Mouse (Mus musculus): ENCODE measurements around the gene Chgb.

Chgb gene

DNA sequence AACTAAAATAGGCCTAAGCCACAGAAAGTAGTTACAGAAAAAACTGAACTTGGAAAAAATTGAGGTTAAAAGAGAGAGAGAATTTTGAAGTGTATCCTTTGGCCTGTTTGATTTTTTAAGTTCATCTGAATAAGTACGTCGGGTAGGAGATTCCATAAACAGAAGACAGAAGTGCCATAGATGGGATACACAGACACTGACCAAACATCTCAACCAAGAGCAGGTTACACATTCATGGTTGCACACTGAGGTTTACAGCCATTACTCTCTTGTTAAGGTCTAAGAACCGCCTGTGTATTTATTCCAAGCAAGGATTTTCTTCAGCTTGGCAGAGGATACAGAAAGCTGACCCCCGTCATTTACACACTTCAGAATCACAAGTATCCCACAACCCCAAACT, at the start of gene Chgb:
Gene Chgb, plus strand, starts transcription at position 301 of the 400 bp plus-strand sequence.
- no peak for DNase-seq (ENCODE audit: low spot score)

DNA sequence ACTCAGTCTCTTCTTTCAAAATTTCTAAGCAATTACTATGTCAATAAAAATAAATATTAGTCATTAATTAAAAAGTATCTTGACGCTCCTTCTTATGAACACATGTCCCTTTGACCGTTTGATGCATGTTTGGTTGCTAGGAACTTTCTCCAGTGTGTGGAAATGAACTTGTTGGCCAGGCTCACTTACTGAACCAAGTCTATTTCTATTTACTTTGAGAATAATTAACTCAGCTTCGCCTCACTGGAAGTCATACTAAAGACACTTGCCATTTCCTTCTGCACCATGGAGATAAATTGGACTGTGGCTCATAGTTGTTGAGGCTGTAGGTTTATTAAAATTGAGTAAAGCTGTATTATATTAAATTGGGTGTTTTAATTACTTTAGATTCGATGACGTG, 48.1 kb upstream of the Chgb start:
- no peak for DNase-seq (ENCODE audit: low spot score)

DNA sequence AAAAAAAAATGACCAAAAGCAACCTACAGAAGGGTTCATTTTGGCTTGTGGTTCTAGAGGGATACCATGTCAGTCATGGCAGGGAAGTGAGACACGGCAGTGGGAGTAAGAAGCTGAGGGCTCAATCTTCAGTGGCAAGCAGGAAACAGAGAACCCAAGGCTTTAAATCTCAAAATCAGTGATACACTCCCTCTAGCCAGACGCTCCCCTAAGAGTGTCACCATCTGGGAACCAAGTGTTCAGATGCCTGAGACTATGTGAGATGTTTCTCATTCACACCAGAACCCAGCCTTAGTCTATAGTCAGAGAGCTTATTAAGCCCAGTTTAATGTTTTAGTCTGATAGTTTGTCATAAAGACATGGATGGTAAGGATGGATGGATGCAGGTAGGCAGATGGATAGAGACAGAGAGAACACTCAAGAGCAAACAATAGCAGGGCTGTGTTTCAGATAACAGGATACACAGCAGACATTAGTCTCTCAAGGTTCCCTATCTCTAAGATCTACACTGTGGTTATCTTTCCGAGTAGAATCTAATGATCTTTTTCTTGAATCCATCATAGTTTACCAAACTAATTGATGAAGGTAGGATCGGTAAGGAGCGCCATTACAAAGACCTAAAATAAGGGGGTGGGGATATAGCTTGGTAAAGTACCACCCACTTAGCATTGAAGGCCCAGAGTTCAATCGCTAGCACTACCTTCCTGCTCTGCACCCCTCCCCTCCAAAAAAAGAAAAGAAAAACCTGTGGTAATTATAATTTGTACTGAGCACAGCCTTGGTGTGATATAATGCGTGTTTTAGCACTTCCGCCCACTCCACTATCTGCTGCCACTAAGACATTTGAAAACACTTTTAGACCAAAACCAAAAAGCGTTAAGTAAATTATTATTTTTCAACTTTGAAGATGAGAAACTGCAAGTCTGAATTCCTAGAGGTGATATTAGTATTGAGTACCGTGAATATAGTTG, 47.2 kb upstream of the Chgb start:
- DNase-seq (ENCODE audit: low spot score), result no peak

DNA sequence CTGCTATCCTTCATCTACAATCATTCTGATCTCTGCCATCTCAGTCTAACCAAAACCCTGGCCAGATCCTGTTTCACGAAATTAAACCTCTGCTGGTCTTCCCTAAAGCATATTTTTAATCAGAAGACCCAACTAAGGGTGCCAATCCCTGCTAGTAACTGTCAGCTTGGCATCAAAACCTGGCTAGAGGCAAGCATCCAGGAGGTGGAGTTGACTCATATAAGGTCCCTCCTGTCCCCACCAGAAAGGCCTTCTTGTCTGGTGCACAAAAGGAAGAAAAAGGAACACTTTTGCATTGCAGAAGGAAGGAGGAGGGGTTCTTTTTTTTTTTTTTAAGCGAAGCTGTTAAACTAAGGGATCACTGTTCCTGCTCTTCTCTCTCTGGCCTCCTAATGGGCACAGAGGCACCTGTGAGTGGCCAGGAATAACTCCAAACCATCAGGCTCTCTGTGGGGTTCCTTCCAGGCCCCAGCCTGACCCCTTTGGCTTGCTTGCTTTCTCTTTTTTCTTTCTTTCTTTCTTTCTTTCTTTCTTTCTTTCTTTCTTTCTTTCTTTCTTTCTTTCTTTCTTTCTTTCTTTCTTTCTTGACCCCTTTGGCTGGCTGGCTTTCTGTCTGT, 42.2 kb upstream of the Chgb start:
- no peak for DNase-seq (ENCODE audit: low spot score)

DNA sequence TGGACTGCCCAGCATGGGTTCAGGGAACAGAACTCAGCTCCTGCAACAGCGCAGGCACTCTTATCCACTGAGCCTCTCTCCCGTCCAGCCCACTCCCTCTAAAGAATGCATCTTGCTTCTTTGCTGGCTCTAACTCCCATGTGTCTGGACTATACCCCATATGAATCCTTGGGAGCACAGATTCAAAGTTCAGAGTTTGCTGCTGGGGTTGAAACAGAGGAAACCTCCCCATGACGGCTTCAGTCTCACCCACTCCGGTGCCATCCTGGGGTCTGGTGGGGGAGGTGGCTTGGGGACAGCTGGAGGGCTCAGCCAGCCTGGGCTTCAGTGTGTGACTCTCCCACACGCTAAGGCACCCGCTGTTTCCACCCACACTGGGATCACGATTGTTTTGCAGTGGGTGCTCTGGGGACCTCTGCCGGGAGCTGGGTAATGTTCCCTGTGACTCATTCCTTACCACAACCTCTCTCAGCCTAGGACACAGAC, 39.2 kb upstream of the Chgb start:
- no peak for DNase-seq (ENCODE audit: low spot score)

DNA sequence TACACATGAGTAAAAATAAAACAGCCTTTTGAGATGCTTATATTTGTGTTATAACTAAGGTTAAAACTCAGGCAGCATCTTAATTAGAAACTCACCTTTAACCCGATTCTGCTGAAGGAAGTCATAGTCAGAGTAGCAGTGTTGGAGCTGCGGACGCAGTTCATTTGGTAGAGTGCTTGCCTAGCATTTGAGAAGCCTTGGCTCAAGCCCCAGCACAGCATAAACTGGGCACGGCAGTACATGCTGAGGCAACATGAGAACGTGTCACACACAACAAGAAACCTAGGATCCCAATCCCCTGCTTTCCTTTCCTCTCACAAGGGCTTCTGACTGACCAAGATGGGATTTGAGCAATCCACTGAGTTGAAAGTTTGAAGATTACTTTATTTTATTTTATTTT, 36.2 kb upstream of the Chgb start:
- no peak for DNase-seq (ENCODE audit: low spot score)

DNA sequence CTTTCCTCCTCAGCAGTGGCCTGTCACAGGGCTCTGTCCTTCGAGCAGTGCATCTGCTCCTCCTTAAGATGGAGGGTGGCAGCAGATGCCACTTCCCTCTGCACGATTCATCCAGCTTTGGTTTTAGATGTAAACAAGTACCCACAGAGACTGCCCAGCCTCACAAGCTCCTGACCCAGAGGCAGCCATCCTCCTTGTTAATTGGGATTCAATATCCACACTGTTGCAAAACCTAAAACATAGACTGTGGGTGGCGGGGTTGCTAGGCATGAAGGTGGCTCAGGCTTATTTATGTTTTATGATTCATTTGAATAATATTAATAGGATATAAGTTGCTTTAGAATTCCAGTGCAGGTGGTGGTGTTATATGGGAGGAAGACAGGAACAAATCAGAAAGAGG, 35.0 kb upstream of the Chgb start:
- no peak for DNase-seq (ENCODE audit: low spot score)

DNA sequence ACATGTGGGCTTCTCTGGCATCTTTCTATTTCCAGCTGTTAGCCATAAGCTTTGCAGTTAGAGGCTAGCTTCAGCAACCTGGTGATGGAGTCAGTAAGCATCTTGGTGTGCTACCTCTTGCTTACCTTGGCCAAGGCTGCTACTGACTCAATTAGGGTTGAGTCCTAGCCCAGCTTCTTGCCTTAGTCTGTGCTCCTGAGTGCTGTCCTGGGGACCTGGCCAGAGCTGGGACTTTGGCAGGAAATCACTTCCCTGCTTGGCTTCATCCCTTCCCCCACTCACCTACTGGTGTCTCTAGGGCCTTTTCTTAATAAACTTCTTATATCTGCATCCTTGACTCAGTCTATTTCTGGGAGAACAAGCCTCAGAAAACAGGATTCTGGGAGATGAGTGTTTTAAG, 30.4 kb upstream of the Chgb start:
- DNase-seq (ENCODE audit: low spot score), result no peak

DNA sequence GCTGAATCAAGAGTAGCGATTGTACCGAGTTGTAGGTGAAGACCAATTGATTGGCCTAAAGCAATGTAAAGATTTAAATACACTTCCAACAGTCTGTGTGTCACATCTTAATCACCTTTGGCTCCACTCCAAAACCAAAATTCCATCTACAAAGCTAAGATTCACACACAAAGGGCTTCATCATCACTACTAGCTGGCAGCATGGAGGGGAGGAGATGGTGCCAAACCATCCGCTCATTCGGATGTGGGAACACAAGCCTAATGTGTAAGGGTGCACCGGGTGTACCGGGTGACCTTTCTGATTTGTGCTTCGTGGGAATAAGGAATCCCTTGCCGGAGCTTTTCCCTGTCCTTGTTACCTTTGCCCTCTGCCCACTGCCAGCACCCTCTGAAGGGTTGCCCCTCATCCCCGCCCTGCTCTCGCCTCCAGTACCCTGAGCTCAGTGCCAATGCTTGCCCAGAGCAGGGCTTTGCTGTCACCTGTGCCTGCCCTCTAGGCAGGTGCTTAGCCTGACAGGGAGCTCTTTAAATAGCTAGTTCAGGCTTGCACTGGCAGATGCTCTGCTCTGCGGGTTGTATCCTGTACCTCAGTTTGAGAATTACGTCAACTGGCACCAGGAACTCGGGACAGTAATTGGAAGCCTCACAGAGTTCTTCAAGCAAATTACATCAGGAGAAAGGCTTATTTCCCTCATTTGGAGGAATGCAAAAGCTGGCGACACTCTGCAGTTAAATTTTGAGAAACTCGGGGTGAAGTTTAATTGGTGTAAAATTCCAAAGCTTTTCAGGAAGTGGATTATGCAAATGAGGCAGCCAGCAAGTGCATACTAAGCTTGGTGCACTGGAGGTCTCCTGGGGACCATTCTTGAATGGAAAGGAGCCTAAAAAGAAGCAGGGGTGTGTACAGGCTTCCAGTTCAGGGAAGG, 29.7 kb upstream of the Chgb start:
- no peak for DNase-seq (ENCODE audit: low spot score)

DNA sequence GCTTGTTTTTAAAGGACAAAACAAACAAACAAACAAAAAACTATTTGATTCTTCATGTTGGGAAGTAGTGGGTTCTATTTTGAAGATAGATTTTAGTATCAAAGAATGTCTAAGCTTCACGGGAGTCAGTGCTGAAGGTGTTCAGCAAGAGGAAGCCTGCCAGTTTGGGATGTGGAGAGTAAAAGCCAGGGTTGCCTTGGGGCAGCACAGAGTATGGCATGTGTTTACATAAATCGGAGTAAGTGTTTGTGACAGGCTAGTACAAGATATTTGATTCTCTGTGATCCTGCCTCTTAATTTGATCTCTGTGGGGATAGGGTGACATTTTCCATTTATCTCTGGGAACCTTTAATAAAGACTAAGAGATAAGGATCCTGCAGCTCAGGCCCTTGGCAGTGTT, 28.7 kb upstream of the Chgb start:
- no peak for DNase-seq (ENCODE audit: low spot score)

DNA sequence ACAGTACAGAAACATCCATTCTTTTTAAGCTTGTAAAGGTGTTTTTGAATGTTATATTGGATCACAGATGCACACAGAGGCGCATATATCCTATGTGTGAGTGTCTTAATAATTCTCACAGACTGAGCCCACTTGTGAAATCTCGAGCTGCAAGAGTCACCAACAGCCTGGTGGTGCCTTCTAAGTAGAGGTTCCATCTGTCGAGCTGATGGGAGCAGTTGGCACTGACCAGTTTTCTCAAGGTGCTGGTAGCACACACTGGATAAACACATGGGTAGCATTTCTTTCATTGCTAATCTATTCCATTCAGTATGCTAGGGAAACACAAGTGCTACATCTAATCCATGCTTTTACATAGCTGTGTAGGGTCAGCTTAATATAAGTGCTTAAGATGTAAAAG, 27.9 kb upstream of the Chgb start:
- DNase-seq (ENCODE audit: low spot score), result no peak

DNA sequence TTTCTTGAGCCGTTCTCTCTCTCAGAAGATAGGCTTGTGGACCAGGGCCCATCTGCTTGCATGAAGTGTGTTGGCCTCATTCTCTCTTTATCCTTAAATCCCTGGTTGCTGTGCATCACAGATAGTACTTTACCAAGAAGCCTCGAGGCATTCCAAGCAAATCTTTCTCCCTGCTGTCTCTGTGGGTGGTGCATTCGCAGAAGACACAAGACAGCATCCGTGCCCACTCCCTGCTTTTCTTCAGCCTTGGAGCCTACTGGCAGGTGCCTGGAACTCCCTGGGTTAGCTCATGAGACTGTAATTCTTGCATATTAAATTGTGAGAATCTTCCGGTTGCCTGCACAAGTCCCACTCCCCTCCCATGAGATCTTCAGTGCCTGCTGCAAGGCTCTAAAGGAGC, 23.2 kb upstream of the Chgb start:
- DNase-seq (ENCODE audit: low spot score), result peak; percentile 36

DNA sequence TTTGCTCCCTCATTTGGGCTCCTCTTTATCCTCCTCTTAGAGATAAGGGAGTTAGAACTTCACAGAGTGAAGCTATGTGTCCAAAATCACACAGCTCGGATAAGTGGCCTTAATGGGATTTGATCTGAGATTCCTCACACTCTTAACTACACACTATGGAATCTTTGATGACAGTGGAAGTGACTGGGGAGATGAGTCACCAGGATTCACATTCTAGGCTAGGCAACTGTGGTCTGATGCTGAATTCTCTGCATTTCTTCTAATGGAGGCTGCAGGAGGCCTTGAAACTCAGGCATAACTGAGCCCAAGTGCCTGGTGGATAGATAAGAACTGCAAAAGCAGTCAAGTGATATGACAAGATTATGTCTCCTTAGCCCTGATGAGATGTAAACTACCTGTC, 10.3 kb upstream of the Chgb start:
- DNase-seq (ENCODE audit: low spot score), result no peak

DNA sequence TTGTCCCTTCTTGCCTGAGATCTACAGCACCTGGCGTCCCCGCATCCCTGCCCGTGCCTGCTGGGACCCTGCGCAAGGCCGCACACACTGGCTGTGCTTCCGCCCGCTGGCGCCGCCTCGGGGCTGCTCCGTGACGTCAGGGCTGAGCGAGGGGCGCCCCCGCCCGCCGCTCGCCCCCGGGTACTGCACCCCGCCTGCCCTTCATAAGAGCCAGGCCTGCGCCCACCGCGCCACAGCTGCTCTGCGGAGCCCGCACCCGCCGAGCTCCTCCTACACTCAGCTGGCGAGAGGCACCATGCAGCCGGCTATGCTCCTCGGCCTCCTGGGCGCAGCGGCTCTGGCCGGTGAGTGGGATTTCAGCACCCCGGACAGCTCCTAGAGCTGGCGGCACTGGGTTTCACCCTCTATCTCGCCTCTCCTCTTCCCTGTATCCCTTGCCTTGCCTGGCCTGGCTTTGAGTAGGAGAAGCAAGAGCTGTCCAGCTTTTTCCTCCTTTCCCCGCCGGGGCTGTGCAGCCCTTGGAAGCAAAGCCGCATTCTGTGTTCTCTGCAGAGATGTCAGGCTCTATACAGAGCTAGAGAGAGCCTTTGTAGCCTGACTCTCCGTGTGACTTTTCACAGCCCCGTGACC, 476 bp downstream of the Chgb start:
- peak; percentile 95 for DNase-seq (ENCODE audit: low spot score)

DNA sequence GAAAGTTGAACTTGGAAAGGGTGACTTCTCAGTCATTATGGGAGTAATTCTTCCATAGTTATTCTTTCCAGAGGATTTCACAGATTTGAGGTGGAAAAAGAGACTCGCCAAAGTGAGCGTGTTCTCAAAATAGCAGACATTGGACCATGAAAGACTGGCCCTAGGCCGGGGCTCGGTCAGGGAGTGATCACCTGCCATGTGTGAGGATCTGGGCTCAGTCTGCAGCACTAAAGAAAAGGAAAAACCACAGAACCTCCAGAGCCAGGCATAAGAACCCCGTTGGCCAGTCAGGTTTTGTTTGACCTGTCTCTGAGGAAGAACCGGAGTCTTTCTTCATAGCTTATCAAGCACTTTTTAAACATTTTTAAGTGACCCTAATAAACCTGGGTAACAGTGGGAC, 3.0 kb downstream of the Chgb start:
- no peak for DNase-seq (ENCODE audit: low spot score)

DNA sequence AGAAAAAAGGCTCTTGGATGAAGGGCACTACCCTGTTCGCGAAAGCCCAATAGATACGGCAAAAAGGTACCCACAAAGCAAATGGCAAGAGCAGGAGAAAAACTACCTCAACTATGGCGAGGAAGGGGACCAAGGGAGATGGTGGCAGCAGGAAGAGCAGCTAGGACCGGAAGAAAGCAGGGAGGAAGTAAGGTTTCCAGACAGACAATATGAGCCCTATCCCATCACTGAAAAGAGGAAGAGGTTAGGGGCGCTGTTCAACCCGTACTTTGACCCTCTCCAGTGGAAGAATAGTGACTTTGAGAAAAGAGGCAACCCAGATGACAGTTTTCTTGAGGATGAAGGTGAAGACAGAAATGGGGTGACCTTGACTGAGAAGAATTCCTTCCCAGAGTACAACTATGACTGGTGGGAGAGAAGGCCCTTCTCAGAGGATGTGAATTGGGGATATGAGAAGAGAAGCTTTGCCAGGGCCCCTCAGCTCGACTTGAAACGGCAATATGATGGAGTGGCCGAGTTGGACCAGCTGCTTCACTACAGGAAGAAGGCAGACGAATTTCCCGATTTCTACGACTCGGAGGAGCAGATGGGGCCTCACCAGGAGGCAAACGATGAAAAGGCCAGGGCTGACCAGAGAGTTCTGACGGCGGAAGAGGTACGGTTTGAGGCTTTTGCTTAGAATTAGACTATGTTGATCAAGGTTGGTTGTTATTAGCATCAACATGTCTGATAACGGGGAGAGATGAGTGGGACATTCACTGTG, 12.5 kb downstream of the Chgb start:
- no peak for DNase-seq (ENCODE audit: low spot score)

DNA sequence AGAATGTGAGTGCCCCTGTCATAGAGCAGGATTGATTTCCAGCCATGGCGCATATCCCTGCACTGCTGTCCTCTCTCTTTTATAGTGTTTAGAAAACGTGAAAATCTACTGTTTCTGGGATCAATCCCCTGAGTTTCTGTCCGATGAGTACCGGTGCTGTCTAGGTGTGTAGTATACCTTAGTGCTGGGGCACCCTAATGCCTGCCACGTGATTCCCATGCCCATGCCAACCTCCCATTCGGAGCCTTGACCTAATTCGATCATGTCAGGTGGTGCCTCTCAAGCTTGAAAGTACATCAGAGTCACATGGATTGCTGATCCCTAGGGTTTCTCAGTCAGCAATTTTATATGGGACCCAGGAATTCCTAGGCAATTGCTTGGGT, 13.1 kb downstream of the Chgb start:
- no peak for DNase-seq (ENCODE audit: low spot score)

DNA sequence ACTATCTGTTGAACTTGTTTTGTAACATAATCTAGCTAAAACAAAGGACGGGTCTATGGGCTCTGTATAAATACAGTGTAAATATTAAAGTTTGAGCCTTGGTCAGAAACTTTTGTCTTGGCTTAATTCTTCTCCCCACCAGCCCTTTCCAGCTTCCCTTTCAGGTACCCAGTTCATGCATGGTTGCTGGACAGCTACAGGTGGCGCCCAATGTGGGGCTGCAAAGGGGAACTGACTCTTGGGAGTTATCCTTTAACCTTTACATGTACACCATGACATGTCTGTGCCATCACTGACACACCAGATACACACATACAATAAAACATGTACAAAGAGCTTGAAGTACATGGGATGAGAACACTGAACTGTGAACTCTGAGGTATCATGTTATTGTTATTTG, 21.9 kb downstream of the Chgb start:
- no peak for DNase-seq (ENCODE audit: low spot score)

DNA sequence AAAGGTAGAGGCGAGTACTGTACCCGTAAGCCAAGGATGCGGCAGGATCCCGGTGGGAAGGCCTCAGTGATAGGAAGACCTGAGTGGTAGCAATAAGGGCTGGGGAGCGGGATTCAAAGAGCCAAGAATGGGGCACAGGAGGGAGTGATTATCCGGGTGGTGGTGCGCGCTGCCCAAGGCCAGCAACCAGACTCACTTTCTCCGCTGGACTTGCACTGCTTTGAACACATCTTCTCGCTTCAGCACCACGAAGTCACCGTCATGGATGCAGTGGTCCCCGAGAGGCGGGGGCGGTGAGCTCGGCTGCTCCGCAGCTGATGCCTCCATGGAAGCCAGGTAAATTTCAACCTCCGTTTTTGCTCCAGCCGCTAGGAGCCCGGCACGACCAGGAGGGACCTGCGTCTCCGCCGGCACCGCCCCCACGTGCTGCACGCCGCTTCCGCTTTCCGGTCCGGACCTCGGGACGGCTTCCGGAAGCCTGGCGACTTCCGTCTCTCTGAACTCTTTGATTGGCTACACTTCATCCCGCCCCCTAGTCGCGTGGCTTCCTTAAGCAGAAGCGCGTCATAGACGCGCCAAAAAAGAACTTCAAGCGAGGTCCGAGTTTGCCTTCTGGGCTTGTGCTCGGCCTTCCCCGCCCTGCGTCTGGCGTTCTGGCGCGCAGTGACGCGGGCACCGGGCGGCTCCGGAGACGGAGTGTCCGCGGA, 34.7 kb downstream of the Chgb start, which contains the start of the genes Trmt6 and Mcm8:
Gene Trmt6, minus strand, starts transcription at position 448 of the 707 bp plus-strand sequence.
Gene Mcm8, plus strand, starts transcription at position 534 of the 707 bp plus-strand sequence.
- DNase-seq (ENCODE audit: low spot score), result peak; percentile 96

DNA sequence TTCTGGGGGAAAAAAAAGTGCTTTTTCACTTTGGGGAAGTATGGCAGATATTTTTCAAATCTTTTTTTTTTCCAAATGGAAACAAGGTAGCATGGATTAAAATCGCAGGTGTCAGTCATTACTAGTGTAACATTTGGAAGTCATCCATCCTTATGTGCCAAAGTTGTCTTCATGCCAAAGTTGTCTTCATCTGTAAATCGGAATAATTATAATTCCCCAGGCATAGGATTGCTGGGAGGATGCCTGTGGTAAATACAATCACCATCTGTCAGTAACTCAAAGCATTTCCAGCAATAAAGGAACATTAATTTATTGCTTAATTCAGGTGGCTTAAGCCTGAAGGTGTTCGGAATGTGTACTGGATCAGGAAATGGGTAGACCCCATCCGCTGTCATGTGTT, 60.0 kb downstream of the Chgb start:
- no peak for DNase-seq (ENCODE audit: low spot score)

Data from retina, embryonic 14.5 days (tissue).